Mouse (Mus musculus): ENCODE results near the gene 1810049J17Rik.

DNA sequence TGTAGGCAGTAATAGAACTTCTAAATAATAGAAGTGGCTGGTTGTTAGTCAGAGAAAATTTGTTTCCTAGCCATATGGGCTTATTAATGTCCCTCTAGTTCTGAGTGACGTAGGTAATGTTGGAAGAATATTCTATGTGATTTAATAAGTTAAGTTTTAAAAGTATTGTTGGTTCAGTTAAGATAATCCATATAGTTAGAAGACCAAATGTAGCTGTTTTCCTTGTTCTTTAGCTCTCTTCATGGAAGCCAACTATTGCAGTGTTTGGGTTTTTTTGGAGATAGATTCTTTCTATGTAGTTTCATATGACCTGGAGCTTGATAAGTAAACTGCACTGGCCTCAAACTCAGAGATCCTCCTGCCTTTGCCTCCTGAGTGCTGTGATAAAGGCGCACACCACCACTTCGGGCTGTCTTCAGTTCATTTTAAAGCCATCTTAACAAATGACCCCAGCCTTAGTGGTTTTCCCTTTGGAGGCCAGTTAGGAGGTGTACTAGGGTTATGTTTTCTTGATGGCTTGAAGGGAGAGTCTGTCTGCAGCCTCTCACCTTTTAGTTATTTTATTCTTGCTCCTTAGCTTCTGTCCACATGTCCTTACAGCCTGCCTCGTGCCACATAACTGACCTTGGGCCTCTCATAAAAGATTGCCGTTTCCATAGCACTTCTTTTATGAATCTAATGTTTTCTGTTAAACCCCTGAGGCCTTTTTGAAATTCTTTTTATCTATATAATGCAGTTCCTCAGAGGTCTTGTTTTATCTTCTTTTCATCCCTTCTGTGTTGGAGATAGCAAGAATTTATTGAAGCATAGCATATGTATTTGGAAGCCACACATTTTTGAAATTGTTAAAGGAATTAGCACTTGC lies 19.1 kb upstream of the 1810049J17Rik start:
- TF ChIP-seq CTCF (IDR thresholded peaks at IDR 0.05 in 2 of 3, conservative IDR thresholded peaks at IDR 0.05 in 1 of 3; ENCODE audit: control insufficient read depth in 1 of 3, insufficient read depth in 1 of 3, low read depth in 2 of 3, low read length in 3 of 3, poor library complexity in 1 of 3, severe bottlenecking in 1 of 3) (no peak), HCFC1 (IDR thresholded peaks at IDR 0.05; ENCODE audit: low read depth, low read length) (no peak), MAFK (IDR thresholded peaks at IDR 0.05; ENCODE audit: borderline replicate concordance, low read depth, low read length) (peak; percentile 59; the same call in 1 of the 2 replicates), CHD2 (IDR thresholded peaks at IDR 0.05; ENCODE audit: low read length) (0 out of 2 replicates have a peak, but pooled peaks have one; percentile 18), UBTF (IDR thresholded peaks at IDR 0.05; ENCODE audit: borderline replicate concordance, insufficient read depth, low read depth, low read length) (no peak)

All from MEL (cell line).